Mouse (Mus musculus) retina, adult 2 months (tissue): ENCODE results near the gene Etv5.
"Not testable (repeated sequence)": the region's sequence is repeated elsewhere in the genome, so short reads cannot be mapped to it uniquely, and the experiment has no call there.

Experiments
- DNase-seq: peaks from one replicate; pipeline ENCODE4 v3.0.0-alpha.2; 2012; ENCODE audit warnings: low read depth, low spot score

The Etv5 gene

GRCm38 (mm10) chr16:22395093-22395844 is 44.2 kb downstream of the Etv5 start:
- DNase-seq: no peak

- no peak for DNase-seq
Measured at GRCm38 (mm10) chr16:22390348-22390897, 49.1 kb downstream of the Etv5 start.

- no peak for DNase-seq
Measured at GRCm38 (mm10) chr16:22389146-22389911, 50.2 kb downstream of the Etv5 start.

GRCm38 (mm10) chr16:22387731-22388130 is 51.8 kb downstream of the Etv5 start:
- DNase-seq: no peak

- not testable (repeated sequence) for DNase-seq
Measured at GRCm38 (mm10) chr16:22382018-22382417, 57.5 kb downstream of the Etv5 start.

GRCm38 (mm10) chr16:22380981-22381380 is 58.5 kb downstream of the Etv5 start:
- DNase-seq: no peak

GRCm38 (mm10) chr16:22379986-22380385 is 59.5 kb downstream of the Etv5 start:
- no peak for DNase-seq

- no peak for DNase-seq
Measured at GRCm38 (mm10) chr16:22379342-22379741, 60.2 kb downstream of the Etv5 start.

- DNase-seq: no peak
Measured at GRCm38 (mm10) chr16:22377714-22378113, 61.8 kb downstream of the Etv5 start.

GRCm38 (mm10) chr16:22374898-22375297 is 64.6 kb downstream of the Etv5 start:
- DNase-seq: no peak

- DNase-seq: no peak
Measured at GRCm38 (mm10) chr16:22372701-22373124, 66.8 kb downstream of the Etv5 start.

GRCm38 (mm10) chr16:22372225-22372624 is 67.3 kb downstream of the Etv5 start:
- DNase-seq: no peak

GRCm38 (mm10) chr16:22367099-22367498 is 72.4 kb downstream of the Etv5 start:
- DNase-seq: no peak

GRCm38 (mm10) chr16:22366040-22366439 is 73.5 kb downstream of the Etv5 start:
- no peak for DNase-seq

- DNase-seq: no peak
Measured at GRCm38 (mm10) chr16:22365596-22365995, 73.9 kb downstream of the Etv5 start.

GRCm38 (mm10) chr16:22358701-22359354 is 80.7 kb downstream of the Etv5 start:
- no peak for DNase-seq

- DNase-seq: not testable (repeated sequence)
Measured at GRCm38 (mm10) chr16:22354177-22354576, 85.3 kb downstream of the Etv5 start.

GRCm38 (mm10) chr16:22353639-22354038 is 85.9 kb downstream of the Etv5 start:
- no peak for DNase-seq

GRCm38 (mm10) chr16:22351194-22351593 is 88.3 kb downstream of the Etv5 start:
- DNase-seq: no peak

GRCm38 (mm10) chr16:22349798-22350197 is 89.7 kb downstream of the Etv5 start:
- no peak for DNase-seq

GRCm38 (mm10) chr16:22348478-22349270 is 90.8 kb downstream of the Etv5 start:
- DNase-seq: no peak
